Mouse (Mus musculus): ENCODE measurements around the gene Nt5c2. TPM values are rescaled to one million over a fixed set of nuclear protein-coding genes. Genes with fewer than 3 reads are reported as not detected.
A peak's percentile ranks its signal among the peaks of the same experiment; 100 is the strongest.

Gene Nt5c2
- polyA plus RNA-seq, 1 experiment = 46.7 TPM

DNA sequence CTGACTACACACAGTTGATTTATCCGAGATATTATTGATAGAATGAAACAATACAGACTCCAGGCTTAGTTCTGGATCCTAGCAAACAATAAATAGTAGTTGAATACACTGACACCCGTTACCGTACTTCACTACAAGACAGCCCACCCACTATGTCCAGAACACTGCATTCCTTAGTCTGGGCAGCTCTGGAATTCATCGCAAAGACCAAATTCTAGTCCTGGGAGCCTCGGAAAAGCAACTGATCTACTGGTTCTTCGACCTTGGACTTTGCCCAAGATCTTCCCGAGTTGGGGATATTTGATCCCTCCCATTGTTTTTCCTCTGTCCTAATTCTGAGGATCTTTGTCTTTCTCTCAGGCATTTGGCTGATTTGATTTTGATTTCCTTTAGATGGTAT, 52.1 kb downstream of the Nt5c2 start:
- no peak for TF ChIP-seq POLR2A (IDR thresholded peaks at IDR 0.05; ENCODE audit: extremely low read depth, insufficient read depth, low read length)
- no peak for TF ChIP-seq CTCF (IDR thresholded peaks at IDR 0.05; ENCODE audit: extremely low read depth, insufficient read depth, low read length)
- peaks cover 5% of the 10 kb centered on the region; the same call in 1 of the 2 replicates for H3K4me1 ChIP-seq (ENCODE audit: control insufficient read depth, insufficient read depth, low read length)
- peak overlapping the region; percentile 62 for H3K4me3 ChIP-seq (ENCODE audit: insufficient read depth, low read length)
- H3K27ac ChIP-seq (ENCODE audit: insufficient read depth, low read length) = no peak overlapping the region

DNA sequence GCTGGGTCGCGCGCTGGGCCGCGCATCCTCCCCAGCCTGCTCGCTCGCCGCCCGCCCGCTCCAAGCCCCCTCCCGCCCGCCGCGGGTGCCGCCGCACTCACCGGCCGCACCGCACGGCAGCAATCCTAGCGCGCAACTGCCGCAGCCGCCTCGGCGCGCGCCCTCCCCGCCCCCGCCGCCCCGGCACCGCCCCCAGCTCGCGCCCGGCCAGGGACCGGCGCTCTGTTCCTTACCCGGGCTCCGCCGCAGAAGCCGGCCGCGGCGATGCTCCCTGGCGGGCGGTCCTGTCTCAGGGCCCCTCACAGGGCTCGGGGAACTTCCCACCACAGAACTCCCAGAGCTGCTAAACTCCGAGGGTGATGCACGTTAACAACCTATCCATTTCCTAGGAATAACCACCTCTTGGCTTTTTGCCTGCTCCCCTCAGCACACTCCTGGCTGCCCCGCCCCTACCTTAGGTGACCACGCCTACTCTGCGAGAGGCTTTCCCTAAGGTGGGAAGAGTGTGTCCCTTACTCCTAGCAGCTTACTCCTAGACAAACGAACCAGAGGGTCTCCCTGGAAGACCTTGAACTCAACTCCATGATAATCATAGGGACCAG, 52.7 kb downstream of the Nt5c2 start:
- TF ChIP-seq POLR2A (IDR thresholded peaks at IDR 0.05; ENCODE audit: extremely low read depth, insufficient read depth, low read length) (no peak), CTCF (IDR thresholded peaks at IDR 0.05; ENCODE audit: extremely low read depth, insufficient read depth, low read length) (no peak)
- H3K27ac ChIP-seq (ENCODE audit: insufficient read depth, low read length) = no peak overlapping the region
- peak overlapping the region; percentile 62 for H3K4me3 ChIP-seq (ENCODE audit: insufficient read depth, low read length)
- peaks cover 7% of the 10 kb centered on the region; the same call in 1 of the 2 replicates for H3K4me1 ChIP-seq (ENCODE audit: control insufficient read depth, insufficient read depth, low read length)

- H3K4me1 ChIP-seq (ENCODE audit: control insufficient read depth, insufficient read depth, low read length) = peaks cover 7% of the 10 kb centered on the region; the same call in 1 of the 2 replicates
- peak; percentile 47; the same call in 1 of the 2 replicates for TF ChIP-seq POLR2A (IDR thresholded peaks at IDR 0.05; ENCODE audit: extremely low read depth, insufficient read depth, low read length)
- no peak for TF ChIP-seq CTCF (IDR thresholded peaks at IDR 0.05; ENCODE audit: extremely low read depth, insufficient read depth, low read length)
- H3K4me3 ChIP-seq (ENCODE audit: insufficient read depth, low read length) = peak overlapping the region; percentile 62
- H3K27ac ChIP-seq (ENCODE audit: insufficient read depth, low read length) = peak overlapping the region; percentile 96
These were observed 53.3 kb downstream of the Nt5c2 start for GRCm38 (mm10) chr19:46961652-46962051.

DNA sequence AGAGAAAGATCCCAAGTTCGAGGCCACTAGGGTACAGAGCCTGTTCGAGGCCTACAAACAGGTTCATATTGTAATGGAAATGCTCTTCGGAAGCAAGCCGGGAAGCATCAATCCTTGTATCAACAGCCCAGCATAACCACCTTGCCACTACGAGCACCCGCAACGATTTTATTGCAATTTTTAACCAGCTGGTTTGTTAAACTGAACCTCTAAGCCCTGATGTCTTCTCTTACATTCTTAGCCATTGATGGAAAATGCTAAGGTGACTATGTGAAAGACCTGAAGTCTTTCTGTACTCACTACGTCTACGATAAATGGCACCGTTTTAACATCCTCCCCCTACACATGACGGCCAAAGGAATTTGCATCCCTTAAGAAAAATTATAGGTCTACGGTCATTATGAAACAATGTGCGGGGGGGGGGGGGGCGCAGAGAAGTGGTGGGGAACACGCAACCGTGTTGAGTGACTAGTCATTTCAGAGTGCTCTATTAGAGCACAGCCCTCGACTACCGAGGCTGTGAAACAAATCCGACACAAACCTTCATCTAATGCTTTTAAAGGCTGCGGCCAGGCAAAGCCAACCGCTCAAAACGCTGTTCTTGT, 53.8 kb downstream of the Nt5c2 start:
- H3K27ac ChIP-seq (ENCODE audit: insufficient read depth, low read length) = peak overlapping the region; percentile 96
- peaks cover 7% of the 10 kb centered on the region; the same call in 1 of the 2 replicates for H3K4me1 ChIP-seq (ENCODE audit: control insufficient read depth, insufficient read depth, low read length)
- H3K4me3 ChIP-seq (ENCODE audit: insufficient read depth, low read length) = peak overlapping the region; percentile 62
- no peak for TF ChIP-seq POLR2A (IDR thresholded peaks at IDR 0.05; ENCODE audit: extremely low read depth, insufficient read depth, low read length)
- no peak for TF ChIP-seq CTCF (IDR thresholded peaks at IDR 0.05; ENCODE audit: extremely low read depth, insufficient read depth, low read length)

DNA sequence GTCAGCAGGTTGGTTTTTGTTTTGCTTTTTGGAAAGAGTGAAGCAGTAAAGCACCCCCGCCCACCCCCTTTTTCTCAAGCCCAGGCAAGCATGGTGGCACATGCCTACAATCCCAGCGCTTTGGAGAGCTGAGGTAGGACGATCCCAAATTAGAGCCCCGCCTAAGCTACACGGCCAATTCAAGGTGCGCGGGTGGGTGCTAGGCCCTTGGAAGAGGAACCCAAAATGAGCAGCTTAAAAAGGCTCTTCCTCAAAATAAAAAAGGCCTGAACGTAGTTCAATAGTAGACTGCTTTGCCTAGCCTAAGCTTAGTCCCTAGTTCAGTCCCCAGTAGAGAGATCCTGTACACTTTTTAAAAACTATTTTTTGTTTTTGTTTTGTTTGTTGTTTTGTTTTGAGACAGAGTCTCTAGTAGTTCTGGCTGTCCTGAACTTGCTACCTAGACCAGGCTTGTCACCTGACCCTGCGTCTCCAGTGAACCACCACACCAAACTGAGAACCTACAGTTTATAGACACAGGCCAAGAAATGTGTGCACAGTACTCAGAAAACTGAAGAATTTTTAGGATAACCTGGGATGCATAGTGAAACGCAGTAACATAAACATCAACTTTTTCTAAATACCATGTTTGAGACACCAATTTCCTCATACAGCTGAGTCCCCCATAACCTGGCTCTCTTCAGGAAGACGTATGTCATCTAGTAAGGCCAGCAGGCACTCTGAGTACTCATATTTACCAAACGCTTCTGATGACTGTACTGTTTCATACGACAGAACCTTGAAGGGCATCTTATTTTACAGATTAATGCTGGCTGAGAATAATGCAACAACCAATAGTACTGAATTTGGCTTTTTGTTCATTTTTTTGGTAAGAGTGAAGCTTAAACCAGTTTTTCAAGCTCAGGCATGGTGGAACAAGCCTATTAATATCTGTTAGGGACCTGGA, 54.6 kb downstream of the Nt5c2 start:
- TF ChIP-seq CTCF (IDR thresholded peaks at IDR 0.05; ENCODE audit: extremely low read depth, insufficient read depth, low read length) = no peak
- TF ChIP-seq POLR2A (IDR thresholded peaks at IDR 0.05; ENCODE audit: extremely low read depth, insufficient read depth, low read length) = no peak
- H3K27ac ChIP-seq (ENCODE audit: insufficient read depth, low read length) = 0 out of 2 replicates have a peak overlapping the region, but pooled peaks have one; percentile 60
- H3K4me3 ChIP-seq (ENCODE audit: insufficient read depth, low read length) = peak overlapping the region; percentile 62
- H3K4me1 ChIP-seq (ENCODE audit: control insufficient read depth, insufficient read depth, low read length) = peaks cover 7% of the 10 kb centered on the region; the same call in 1 of the 2 replicates

DNA sequence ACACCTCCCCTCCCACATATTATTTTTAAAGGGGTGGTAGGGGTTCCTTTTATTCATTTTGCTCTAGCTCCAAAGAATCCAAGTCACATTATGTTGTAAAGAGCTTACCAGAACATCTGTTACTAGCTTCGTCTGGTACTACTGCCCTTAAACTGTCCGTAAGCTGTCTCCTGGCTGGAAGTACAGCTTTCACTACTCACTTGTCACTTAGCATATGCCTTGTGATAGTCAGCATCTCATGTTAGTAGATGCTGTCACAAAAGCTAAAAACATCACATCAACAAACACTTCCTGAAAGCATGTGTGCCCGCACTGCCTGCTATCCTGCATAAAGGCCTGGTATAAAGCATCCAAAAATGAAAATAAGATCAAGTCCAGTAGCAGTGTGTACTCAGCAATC, 55.4 kb downstream of the Nt5c2 start:
- no peak overlapping the region for H3K27ac ChIP-seq (ENCODE audit: insufficient read depth, low read length)
- no peak overlapping the region for H3K4me3 ChIP-seq (ENCODE audit: insufficient read depth, low read length)
- H3K4me1 ChIP-seq (ENCODE audit: control insufficient read depth, insufficient read depth, low read length) = peaks cover 7% of the 10 kb centered on the region; the same call in 1 of the 2 replicates
- TF ChIP-seq CTCF (IDR thresholded peaks at IDR 0.05; ENCODE audit: extremely low read depth, insufficient read depth, low read length) (no peak), POLR2A (IDR thresholded peaks at IDR 0.05; ENCODE audit: extremely low read depth, insufficient read depth, low read length) (no peak)

DNA sequence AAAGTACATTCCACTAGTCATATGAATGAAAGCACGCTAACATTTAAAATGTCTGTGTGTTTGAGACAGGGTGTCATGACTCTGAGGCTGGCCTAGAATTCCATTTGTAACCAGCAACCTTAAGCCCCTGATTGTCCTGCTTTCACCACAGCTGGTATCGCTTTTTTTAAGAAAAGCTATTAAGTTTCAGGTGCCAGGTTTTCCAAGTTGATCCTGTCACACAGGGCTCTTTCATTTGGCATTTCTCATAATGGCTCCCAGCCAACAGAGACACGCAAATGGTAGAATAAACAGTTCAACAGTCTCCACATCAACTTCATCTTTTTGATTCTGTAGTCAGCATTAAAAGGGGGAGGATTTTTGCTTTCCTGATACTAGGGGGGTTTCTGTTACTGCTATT, 56.4 kb downstream of the Nt5c2 start:
- no peak overlapping the region for H3K27ac ChIP-seq (ENCODE audit: insufficient read depth, low read length)
- TF ChIP-seq CTCF (IDR thresholded peaks at IDR 0.05; ENCODE audit: extremely low read depth, insufficient read depth, low read length) (no peak), POLR2A (IDR thresholded peaks at IDR 0.05; ENCODE audit: extremely low read depth, insufficient read depth, low read length) (no peak)
- peaks cover 7% of the 10 kb centered on the region; the same call in 1 of the 2 replicates for H3K4me1 ChIP-seq (ENCODE audit: control insufficient read depth, insufficient read depth, low read length)
- H3K4me3 ChIP-seq (ENCODE audit: insufficient read depth, low read length) = no peak overlapping the region

- Histone ChIP-seq H3K27ac (ENCODE audit: insufficient read depth, low read length) (no peak overlapping the region), H3K4me1 (ENCODE audit: control insufficient read depth, insufficient read depth, low read length) (peaks cover 8% of the 10 kb centered on the region), H3K4me3 (ENCODE audit: insufficient read depth, low read length) (no peak overlapping the region)
- TF ChIP-seq CTCF (IDR thresholded peaks at IDR 0.05; ENCODE audit: extremely low read depth, insufficient read depth, low read length) (no peak), POLR2A (IDR thresholded peaks at IDR 0.05; ENCODE audit: extremely low read depth, insufficient read depth, low read length) (no peak)
These were observed 57.0 kb downstream of the Nt5c2 start for GRCm38 (mm10) chr19:46957971-46958370.

DNA sequence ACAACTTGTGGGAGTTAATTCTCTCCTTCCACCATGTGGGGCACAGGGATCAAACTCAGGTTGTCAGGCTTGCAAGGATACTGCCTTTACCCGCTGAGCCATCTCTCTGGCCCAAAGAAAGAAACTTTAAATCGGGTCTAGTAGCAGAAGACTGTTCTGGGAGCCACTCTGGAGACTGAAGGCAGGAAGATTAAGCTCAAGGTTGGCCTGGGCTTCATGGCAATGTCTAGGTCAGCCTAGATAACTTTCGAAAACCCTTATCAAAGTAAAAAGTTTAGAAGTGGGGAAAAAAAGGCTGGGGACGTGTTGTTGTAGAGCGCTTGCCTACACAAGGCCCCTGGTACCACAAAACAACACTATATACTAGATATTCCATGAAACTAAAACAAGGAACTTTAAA, 58.0 kb downstream of the Nt5c2 start:
- H3K27ac ChIP-seq (ENCODE audit: insufficient read depth, low read length) = no peak overlapping the region
- TF ChIP-seq CTCF (IDR thresholded peaks at IDR 0.05; ENCODE audit: extremely low read depth, insufficient read depth, low read length) = no peak
- TF ChIP-seq POLR2A (IDR thresholded peaks at IDR 0.05; ENCODE audit: extremely low read depth, insufficient read depth, low read length) = no peak
- H3K4me1 ChIP-seq (ENCODE audit: control insufficient read depth, insufficient read depth, low read length) = peaks cover 8% of the 10 kb centered on the region
- no peak overlapping the region for H3K4me3 ChIP-seq (ENCODE audit: insufficient read depth, low read length)
